Mouse (Mus musculus): Measurements from ENCODE around the gene Chml.

The Chml gene

DNA sequence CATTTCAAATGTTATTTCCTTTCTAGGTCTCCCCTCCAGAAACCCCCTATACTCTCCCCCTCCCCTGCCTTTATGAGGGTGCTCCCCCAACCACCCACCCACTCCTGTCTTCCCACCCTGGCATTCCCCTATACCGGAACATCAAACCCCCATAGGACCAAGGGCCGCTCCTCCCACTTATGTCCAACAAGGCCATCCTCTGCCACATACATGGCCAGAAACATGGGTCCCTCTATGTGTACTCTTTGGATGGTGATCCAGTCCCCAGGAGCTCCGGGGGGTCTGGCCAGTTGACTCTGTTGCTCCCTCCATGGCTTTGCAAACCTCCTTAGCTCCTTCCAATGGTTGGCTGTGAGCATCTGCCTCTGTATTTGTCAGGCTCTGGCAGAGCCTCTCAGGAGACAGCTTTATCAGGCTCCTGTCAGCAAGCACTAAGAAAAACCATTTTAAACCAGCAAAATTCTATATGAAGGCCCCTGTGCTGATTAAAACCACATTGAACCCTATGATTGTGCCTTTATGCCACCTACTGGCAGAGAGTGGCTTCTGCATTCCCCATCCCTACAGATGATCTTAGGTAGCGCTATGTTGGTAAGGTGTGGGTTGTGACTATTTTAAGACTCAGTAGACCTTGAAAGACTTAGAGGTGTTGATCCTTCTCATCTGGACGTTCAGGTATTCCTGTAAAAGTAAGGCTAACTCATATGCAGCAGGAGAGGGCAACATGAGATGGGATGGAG, 23.9 kb downstream of the Chml start:
- in situ Hi-C loops (cut with MboI, MseI) = no loop called here

DNA sequence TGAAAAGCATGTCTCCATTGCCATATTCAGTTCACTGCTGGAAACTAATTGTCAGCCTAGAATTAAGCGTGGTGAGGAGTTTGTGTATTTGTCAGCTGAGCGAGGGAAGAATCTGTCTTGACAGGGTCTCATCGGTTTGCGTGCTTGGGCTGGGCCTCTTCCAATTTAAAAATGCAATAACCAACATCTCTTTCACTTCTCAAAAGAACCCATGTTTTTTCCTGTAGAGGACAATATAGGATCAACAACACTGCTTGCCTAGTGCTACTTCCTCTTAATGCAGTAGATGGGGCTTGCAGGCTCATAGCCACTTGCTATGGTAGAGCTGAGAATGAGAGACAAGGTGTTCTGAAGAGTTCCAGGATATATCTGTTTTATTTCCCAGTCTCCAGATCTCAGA, 32.8 kb downstream of the Chml start:
- in situ Hi-C loops (cut with MboI, MseI) = no loop called here

DNA sequence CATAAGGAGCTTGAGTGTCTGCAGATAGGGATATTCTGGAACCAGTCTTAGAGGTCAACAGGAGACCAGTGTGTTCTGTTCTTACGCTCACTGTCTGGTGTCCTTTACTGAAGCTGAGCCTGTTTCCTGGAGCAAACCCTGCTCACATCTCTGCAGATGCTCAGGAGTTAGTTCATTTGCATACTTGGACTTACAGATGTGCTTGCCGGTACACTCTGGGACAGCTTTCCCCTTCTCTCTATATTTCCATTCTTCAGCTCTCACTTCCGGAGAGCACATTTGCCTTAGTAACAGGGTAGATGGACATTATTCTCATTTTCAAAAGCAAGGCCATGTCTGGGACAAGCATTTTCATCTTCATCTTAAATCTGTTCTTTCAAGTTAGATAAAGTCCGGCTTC, 44.1 kb downstream of the Chml start:
- in situ Hi-C loops (cut with MboI, MseI) = loop anchor here (25.0 kb wide), 1 partner anchor 1614 kb away; the partner anchor contains the start of gene Akt3

DNA sequence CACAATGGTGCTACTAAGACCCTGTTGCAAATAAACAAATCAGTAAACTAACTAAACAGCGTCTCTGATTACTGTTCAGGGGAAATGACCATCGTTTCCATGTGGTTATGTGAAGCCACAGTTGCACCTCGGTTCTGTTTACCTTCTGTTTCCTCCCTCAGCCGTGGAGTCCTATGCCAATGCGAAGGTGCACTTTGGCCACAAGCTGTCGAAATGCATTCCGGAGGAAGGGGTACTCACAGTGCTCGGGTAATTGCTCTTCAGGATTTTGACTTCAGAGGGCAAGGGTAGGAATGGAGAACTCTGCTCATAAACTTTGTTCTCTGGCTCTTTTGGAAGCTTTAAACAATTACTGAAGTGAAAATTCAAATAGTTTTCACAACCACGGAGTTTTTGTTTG, 45.7 kb downstream of the Chml start:
- in situ Hi-C loops (cut with MboI, MseI) = loop anchor here (25.0 kb wide), 1 partner anchor 1615 kb away; the partner anchor contains the start of gene Akt3

DNA sequence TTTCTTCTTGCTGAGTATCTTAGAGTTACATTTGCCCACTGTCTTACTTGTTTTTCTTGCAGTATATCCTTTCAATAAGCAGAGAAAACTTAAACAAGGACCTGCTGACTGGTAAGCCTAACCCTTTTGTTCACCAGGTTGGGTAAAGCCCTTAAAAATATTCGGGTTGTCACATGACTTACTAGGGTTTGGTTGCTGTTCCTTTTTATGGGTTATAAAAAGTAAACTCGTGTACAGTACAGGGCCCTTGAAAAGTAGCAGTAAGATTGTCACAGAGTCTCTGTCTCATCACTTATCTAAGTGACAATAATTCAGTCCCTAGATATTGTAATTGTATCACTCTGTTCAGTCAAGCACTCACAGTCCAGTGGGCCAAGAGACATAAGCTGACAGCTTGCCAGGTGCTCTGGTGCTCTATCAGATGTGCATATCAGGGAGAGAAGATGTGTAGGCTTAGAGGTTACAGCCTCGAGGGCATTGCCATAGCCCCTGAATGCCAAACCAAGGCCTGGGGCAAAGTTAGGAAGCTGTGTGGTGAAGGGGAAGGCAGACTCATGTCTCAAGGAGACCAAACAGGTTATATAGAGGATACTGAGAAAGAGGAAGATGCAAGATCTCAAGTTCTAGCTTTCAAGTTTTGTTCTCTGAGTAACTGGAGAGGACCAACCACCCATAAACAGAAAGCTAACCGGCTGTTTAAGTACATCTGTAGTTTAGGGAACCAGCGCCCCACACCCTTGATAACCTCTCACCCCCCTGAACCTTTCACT, 49.0 kb downstream of the Chml start:
- in situ Hi-C loops (cut with MboI, MseI) = loop anchor here (25.0 kb wide), 1 partner anchor 1619 kb away; the partner anchor contains the start of gene Akt3

DNA sequence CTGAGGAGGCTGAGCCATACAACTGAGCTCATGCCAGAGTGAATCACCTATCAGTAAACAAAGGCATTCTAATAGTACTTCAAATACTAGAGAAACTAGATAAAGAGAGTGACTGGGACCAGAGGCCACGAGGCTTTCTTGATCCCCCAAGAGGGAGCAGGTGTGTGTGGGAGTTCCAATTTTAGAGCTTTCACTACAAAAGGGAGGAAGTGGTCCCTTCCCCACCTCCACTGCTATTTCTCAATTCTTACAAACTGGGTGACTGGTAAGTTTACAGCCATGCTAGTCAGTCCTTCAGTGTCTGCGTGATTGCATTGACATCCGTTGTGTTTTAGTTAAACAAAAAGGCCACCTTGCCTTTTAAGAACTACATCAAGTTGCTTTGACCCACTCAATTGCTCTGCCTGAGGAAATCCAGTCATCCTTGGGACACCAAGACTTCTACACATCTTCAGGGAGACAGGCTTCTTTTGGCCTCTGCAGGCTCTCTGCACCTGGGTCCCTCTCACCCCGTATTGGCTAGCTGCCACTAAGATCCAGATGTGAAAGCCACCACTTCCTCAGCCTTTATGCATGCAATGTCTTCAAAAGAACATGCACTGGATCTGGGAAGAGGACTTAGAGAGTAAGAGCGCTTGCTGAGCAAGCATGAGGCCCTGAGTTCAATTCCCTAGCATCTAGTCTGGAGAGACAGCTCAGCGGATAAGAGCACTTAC, 52.1 kb downstream of the Chml start:
- in situ Hi-C loops (cut with MboI, MseI) = loop anchor here (25.0 kb wide), 1 partner anchor 1622 kb away; the partner anchor contains the start of gene Akt3

DNA sequence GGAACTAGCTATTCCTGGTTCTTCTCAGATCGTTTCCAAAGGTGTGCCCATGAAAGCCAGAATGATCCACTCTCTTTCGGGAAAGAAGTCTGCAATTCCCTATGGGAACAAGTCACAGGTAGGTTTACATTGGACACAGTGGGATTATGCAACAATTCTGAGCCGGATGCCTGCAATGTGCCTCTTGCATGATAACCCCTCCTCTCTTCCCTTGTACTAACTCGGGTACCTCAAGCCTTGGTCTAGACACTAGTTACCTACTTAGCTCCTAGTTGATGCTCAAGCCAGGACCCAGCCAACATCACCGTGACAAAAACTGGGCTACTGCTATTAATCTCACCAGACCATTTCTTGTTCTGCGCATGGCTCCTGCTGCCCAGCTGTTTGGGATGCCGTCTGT, 53.6 kb downstream of the Chml start:
- in situ Hi-C loops (cut with MboI, MseI) = loop anchor here (25.0 kb wide), 1 partner anchor 1623 kb away; the partner anchor contains the start of gene Akt3

DNA sequence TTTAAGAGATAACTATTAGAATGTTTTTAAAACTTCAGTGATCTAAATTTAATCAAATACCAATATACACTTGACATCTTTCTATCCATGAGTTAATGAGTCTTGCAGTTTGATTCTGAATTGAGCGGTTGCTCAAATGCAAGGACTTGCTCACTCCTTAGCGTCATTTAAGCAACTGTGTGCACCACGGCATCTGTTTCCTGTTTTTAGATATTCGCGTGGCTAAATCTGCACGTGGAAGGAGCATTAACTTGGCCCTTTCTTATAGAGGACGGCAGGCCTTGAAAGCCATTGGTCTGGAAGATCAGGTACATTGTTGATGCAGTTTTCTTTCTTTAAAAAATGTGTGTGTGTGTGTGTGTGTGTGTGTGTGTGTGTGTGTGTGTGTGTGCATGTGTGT, 55.0 kb downstream of the Chml start:
- in situ Hi-C loops (cut with MboI, MseI) = loop anchor here (25.0 kb wide), 1 partner anchor 1625 kb away; the partner anchor contains the start of gene Akt3

DNA sequence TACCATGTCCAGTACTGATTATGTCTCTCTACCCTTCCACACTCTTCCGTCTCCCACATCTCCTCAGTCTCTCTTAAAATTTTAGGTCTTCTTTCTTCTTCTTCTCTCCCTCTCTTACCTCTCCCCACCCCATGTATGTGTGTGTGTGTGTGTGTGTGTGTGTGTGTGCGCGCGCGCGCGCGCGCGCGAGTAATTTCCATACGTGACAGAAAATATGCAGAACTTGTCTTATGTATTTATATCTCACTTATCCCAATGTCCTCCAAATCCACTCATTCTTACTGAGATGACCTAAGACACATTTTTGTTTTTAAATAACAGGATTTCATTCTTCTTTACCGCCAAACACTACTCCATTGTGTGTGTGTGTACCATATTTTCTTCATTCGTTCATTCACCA, 60.2 kb downstream of the Chml start:
- in situ Hi-C loops (cut with MboI, MseI) = loop anchor here (5.0 to 25.0 kb wide), 2 partner anchors 60 to 1630 kb away; partner anchors contain the start of genes Akt3, Chml and Opn3

Data from T-helper 1 cell (primary cell).